Mouse (Mus musculus) G1E (cell line): Measurements from ENCODE around the gene Dlgap1.

ENCODE experiments used
- CTCF ChIP-seq: IDR thresholded peaks from 2 replicates; pipeline ENCODE4 v1.5.1; 2012; ENCODE audit warnings: low read depth, low read length, inconsistent platforms, mixed read lengths
- GATA1 ChIP-seq: IDR thresholded peaks from 2 replicates; pipeline ENCODE4 v1.6.1; 2012; ENCODE audit warnings: borderline replicate concordance, low read length, inconsistent platforms, mixed read lengths

- TF ChIP-seq CTCF, result no peak
- TF ChIP-seq GATA1, result no peak
These were observed 707.6 kb downstream of the Dlgap1 start for GRCm38 (mm10) chr17:70676522-70676921.
